Mouse (Mus musculus) liver, postnatal 0 days (tissue): Measurements from ENCODE around the gene Slco2b1.

ENCODE experiments used
- CTCF ChIP-seq: sonication (generic); IDR thresholded peaks from 2 replicates; pipeline ENCODE4 v1.5.1; 2016; ENCODE audit warnings: antibody characterized with exemption, low read depth
- EP300 ChIP-seq: IDR thresholded peaks from 2 replicates; pipeline ENCODE4 v1.6.1; 2016; ENCODE audit warnings: antibody characterized with exemption, low read depth, mild to moderate bottlenecking

DNA sequence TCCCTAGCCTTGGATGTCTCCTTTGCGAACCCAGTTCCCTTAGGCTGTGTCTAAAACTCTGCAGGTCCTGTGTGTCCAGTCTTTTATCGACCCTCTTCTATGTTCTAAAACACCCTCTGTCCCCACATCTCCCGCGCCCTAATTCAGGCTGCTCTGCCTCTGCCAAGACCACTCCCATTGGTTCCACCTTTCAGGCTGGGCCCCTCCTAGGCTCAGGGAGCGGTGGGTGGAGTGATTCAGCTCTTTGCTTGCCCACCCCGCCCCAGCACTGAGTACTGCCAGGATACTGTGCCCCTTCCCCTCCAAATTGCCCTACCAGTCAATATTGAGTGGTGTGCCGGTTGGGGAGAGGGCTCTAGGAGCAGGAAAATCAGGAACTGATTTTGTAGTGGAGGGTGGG lies 83.8 kb downstream of the Slco2b1 start:
- no peak for TF ChIP-seq CTCF
- no peak for TF ChIP-seq EP300
